Mouse (Mus musculus) myocyte (in vitro differentiated cells): ENCODE measurements around the gene Myb. TPM values are rescaled to one million over a fixed set of nuclear protein-coding genes. Genes with fewer than 3 reads are reported as not detected.
"Not testable (repeated sequence)": the region's sequence is repeated elsewhere in the genome, so short reads cannot be mapped to it uniquely, and the experiment has no call there.

Experiments used
- H3K27me3 ChIP-seq: one replicate; pipeline ENCODE4 v1.6.1; 2011; ENCODE audit not compliant: control insufficient read depth, insufficient read depth, insufficient read length
- H3K36me3 ChIP-seq: one replicate; pipeline ENCODE4 v1.6.1; 2011; ENCODE audit not compliant: control insufficient read depth, insufficient read depth
- H3K4me2 ChIP-seq: one replicate; pipeline ENCODE4 v1.6.1; 2011; ENCODE audit warnings: low read depth, control low read depth
- H3K4me3 ChIP-seq: one replicate; pipeline ENCODE4 v1.5.1; 2011; ENCODE audit warnings: mild to moderate bottlenecking, control low read depth, moderate library complexity
- H3K79me2 ChIP-seq: one replicate; pipeline ENCODE4 v1.6.1; 2011; ENCODE audit not compliant: control insufficient read depth, insufficient read depth
- H3ac ChIP-seq: one replicate; pipeline ENCODE4 v1.6.1; 2011; ENCODE audit not compliant: control insufficient read depth, insufficient read length
- CEBPB ChIP-seq: IDR thresholded peaks from 2 replicates; pipeline ENCODE4 v1.6.1; 2011; ENCODE audit warnings: mild to moderate bottlenecking, moderate library complexity; ENCODE audit not compliant: poor library complexity, insufficient read depth, severe bottlenecking
- E2F4 ChIP-seq: IDR thresholded peaks from one replicate; pipeline ENCODE4 v1.6.1; 2011; ENCODE audit warnings: mild to moderate bottlenecking, control low read depth, moderate library complexity; ENCODE audit not compliant: insufficient read depth
- MAX ChIP-seq: IDR thresholded peaks from one replicate; pipeline ENCODE4 v1.6.1; 2011; ENCODE audit warnings: low read depth, mild to moderate bottlenecking, control low read depth
- MYOD1 ChIP-seq, 3 experiments: IDR thresholded peaks; one replicate each; pipeline ENCODE4 v1.6.1; 2011; ENCODE audit warnings: control low read depth in 2 of 3, low read depth in 2 of 3, mild to moderate bottlenecking in 2 of 3, moderate library complexity in 1 of 3; ENCODE audit not compliant: insufficient read length in 2 of 3, control insufficient read depth in 1 of 3
- MYOG ChIP-seq, 3 experiments: IDR thresholded peaks; one replicate each; pipeline ENCODE4 v1.6.1; 2011; ENCODE audit warnings: control low read depth in 2 of 3, low read depth in 2 of 3, mild to moderate bottlenecking in 2 of 3; ENCODE audit not compliant: insufficient read length in 2 of 3, control insufficient read depth in 1 of 3, insufficient read depth in 1 of 3
- POLR2A ChIP-seq: IDR thresholded peaks from one replicate; pipeline ENCODE4 v1.6.1; 2011; ENCODE audit warnings: low read depth, mild to moderate bottlenecking, control low read depth, moderate library complexity; ENCODE audit not compliant: insufficient read length
- POLR2AphosphoS2 ChIP-seq: IDR thresholded peaks from one replicate; pipeline ENCODE4 v1.6.1; 2011; ENCODE audit warnings: low read depth, control low read depth; ENCODE audit not compliant: insufficient read length
- REST ChIP-seq: IDR thresholded peaks from one replicate; pipeline ENCODE4 v1.6.1; 2011; ENCODE audit warnings: mild to moderate bottlenecking, control low read depth, moderate library complexity; ENCODE audit not compliant: insufficient read depth, insufficient read length
- SRF ChIP-seq: IDR thresholded peaks from one replicate; pipeline ENCODE4 v1.6.1; 2011; ENCODE audit warnings: low read depth; ENCODE audit not compliant: control insufficient read depth, insufficient read length
- TCF12 ChIP-seq: IDR thresholded peaks from one replicate; pipeline ENCODE4 v1.6.1; 2011; ENCODE audit warnings: mild to moderate bottlenecking, control low read depth; ENCODE audit not compliant: poor library complexity, insufficient read depth, severe bottlenecking
- TCF3 ChIP-seq: IDR thresholded peaks from one replicate; pipeline ENCODE4 v1.6.1; 2011; ENCODE audit warnings: low read depth, control low read depth; ENCODE audit not compliant: insufficient read length
- USF1 ChIP-seq: IDR thresholded peaks from one replicate; pipeline ENCODE4 v1.6.1; 2011; ENCODE audit warnings: low read depth, mild to moderate bottlenecking, control low read depth, moderate library complexity
- polyA plus RNA-seq: library from polyadenylated mRNA; unstranded; fragments of >200 nt; fragmentation: generic; extraction: Trizol; gene quantifications from one replicate; pipeline ENCODE4 v1.2.1, GENCODE M21; 2012; ENCODE audit warnings: missing spikeins

Myb gene
- polyA plus RNA-seq, 1 experiment, result 0.02 TPM

DNA sequence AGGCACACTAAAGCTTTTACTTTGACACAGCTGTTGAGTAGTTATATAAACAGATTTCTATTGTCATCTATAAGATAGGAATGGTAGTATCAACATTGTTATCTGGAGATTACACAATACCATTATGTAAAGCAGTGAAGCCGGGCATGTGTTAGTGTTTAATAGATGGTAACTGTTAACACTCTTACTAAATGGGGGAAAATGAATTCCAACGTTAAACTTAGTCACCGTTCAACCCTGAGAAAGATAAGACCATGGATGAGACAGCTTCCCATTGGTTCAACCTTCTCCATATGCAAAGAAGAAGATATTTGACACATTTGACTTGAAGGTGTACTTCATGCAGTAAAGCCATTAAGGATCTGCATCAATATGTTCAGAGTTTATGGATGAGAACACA, 5.9 kb downstream of the Myb start:
- TF ChIP-seq USF1, result no peak
- TF ChIP-seq TCF12, result no peak
- no peak for TF ChIP-seq TCF3
- no peak for TF ChIP-seq REST
- no peak for TF ChIP-seq MYOD1 (IDR thresholded peaks at IDR 0.05; ENCODE audit: control insufficient read depth in 1 of 3, insufficient read length in 2 of 3, low read depth in 2 of 3)
- no peak for TF ChIP-seq E2F4
- no peak for TF ChIP-seq MYOG (IDR thresholded peaks at IDR 0.05; ENCODE audit: control insufficient read depth in 1 of 3, insufficient read depth in 1 of 3, insufficient read length in 2 of 3, low read depth in 2 of 3)
- TF ChIP-seq POLR2AphosphoS2, result no peak
- TF ChIP-seq CEBPB, result no peak
- no peak for TF ChIP-seq POLR2A
- Histone ChIP-seq H3K36me3 (no peaks in the 10 kb centered on the region), H3K79me2 (no peaks in the 10 kb centered on the region), H3K4me3 (no peak overlapping the region), H3ac (no peak overlapping the region), H3K27me3 (peaks cover 20% of the 10 kb centered on the region), H3K4me2 (no peak overlapping the region)

DNA sequence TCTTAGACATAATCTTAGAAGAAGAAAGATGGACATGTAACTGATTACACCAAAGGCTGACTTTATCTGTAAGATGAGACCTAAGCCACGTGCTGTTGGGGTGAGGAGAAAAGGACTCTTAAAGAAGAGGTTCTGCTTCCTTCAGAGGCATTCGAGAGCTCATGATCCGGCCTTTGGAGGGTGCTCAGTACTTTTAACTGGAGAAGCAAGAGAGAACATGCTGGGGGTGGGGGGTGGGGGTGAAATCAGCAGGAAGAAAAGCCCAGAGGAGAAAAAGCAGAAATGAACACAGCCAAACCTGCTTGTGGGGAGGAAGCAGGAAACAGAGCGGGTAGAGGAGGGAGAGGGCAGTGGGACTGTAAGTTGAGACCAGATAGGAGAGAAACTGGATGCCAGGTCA, 7.4 kb downstream of the Myb start:
- Histone ChIP-seq H3K36me3 (no peaks in the 10 kb centered on the region), H3K4me3 (no peak overlapping the region), H3ac (no peak overlapping the region), H3K27me3 (peaks cover 5% of the 10 kb centered on the region), H3K4me2 (no peak overlapping the region), H3K79me2 (no peaks in the 10 kb centered on the region)
- TF ChIP-seq REST, result no peak
- TF ChIP-seq CEBPB, result no peak
- no peak for TF ChIP-seq MYOD1 (IDR thresholded peaks at IDR 0.05; ENCODE audit: control insufficient read depth in 1 of 3, insufficient read length in 2 of 3, low read depth in 2 of 3)
- TF ChIP-seq SRF, result no peak
- no peak for TF ChIP-seq TCF3
- no peak for TF ChIP-seq E2F4
- TF ChIP-seq TCF12, result no peak

DNA sequence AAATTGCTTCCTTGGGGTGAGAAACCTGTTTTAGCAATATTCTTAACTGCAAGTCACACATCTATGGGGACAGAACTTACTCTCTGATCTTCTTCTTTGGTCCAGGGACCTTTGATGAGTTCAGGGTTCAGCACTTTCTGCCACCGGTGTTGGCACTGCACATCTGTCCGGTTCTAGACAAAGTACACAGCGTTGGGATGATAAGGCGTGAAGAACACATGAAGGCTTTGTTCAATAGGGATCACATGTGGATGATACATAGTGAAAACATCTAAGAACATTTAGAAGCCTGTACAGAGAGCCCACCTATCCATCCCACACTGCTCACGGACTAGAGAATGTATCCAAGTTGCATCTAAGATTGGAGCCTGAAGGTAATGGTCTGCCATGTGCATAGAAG, 8.0 kb downstream of the Myb start:
- Histone ChIP-seq H3K4me2 (no peak overlapping the region), H3K36me3 (no peaks in the 10 kb centered on the region), H3K27me3 (no peaks in the 10 kb centered on the region), H3ac (no peak overlapping the region), H3K4me3 (no peak overlapping the region), H3K79me2 (no peaks in the 10 kb centered on the region)
- TF ChIP-seq TCF3, result no peak
- TF ChIP-seq REST, result no peak
- no peak for TF ChIP-seq POLR2AphosphoS2
- TF ChIP-seq MAX, result no peak
- no peak for TF ChIP-seq MYOG (IDR thresholded peaks at IDR 0.05; ENCODE audit: control insufficient read depth in 1 of 3, insufficient read depth in 1 of 3, insufficient read length in 2 of 3, low read depth in 2 of 3)
- no peak for TF ChIP-seq SRF
- TF ChIP-seq POLR2A, result no peak
- no peak for TF ChIP-seq TCF12
- no peak for TF ChIP-seq USF1
- TF ChIP-seq E2F4, result no peak
- no peak for TF ChIP-seq CEBPB
- no peak for TF ChIP-seq MYOD1 (IDR thresholded peaks at IDR 0.05; ENCODE audit: control insufficient read depth in 1 of 3, insufficient read length in 2 of 3, low read depth in 2 of 3)

DNA sequence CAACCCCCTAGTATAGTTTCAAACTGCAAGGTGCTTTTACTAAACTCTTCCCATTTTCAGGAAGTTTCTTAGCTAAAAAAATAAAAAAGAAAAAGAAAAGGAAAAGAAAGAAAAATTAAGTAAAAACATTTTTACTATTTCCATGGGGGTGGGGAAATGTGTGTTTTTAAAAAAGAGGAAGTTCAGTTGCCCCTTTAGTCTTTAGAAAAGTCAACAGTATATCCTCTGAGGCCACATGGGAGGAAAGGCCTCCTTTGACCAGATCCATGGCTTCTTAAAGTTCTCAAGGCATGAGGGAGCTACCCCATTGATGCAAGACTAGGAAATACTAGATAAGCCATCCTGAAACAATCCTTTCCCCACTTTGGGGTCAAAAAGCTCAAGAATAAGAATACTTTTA, 9.5 kb downstream of the Myb start:
- no peak overlapping the region for H3K4me3 ChIP-seq
- TF ChIP-seq MYOG (IDR thresholded peaks at IDR 0.05; ENCODE audit: control insufficient read depth in 1 of 3, insufficient read depth in 1 of 3, insufficient read length in 2 of 3, low read depth in 2 of 3) (no peak), SRF (no peak), POLR2A (no peak), CEBPB (no peak), TCF3 (no peak), TCF12 (no peak), POLR2AphosphoS2 (no peak), MYOD1 (IDR thresholded peaks at IDR 0.05; ENCODE audit: control insufficient read depth in 1 of 3, insufficient read length in 2 of 3, low read depth in 2 of 3) (no peak), E2F4 (no peak), USF1 (no peak), MAX (no peak), REST (no peak)
- H3K36me3 ChIP-seq, result no peaks in the 10 kb centered on the region
- H3ac ChIP-seq, result no peak overlapping the region
- H3K27me3 ChIP-seq, result no peaks in the 10 kb centered on the region
- no peak overlapping the region for H3K4me2 ChIP-seq
- H3K79me2 ChIP-seq, result no peaks in the 10 kb centered on the region

GRCm38 (mm10) chr10:21149945-21150344, 10.8 kb downstream of the Myb start:
- not testable (repeated sequence) for H3ac ChIP-seq, H3K36me3 ChIP-seq, H3K4me3 ChIP-seq, H3K79me2 ChIP-seq, H3K4me2 ChIP-seq, H3K27me3 ChIP-seq

DNA sequence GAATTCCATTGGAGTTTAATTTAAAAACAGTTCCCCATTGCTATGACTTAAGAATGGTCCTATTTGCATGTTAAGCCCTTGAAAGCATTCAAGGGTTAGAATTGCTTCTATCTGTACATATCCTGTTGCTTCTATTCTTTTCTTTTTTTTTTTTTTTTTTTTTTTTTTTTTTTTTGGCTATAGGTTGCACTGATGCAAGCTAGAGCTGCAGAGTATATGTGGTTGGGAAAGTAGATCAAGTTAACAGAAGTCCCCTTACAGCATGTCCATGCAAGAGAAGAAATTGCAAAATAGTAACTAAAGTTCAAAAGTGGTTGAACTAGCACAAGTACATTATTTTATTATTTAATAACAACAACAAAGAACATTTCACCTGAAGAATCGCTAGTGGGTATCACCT, 14.1 kb downstream of the Myb start:
- H3ac ChIP-seq, result no peak overlapping the region
- no peak overlapping the region for H3K4me3 ChIP-seq
- no peak overlapping the region for H3K4me2 ChIP-seq
- no peaks in the 10 kb centered on the region for H3K36me3 ChIP-seq
- H3K27me3 ChIP-seq, result no peaks in the 10 kb centered on the region
- H3K79me2 ChIP-seq, result no peaks in the 10 kb centered on the region
- TF ChIP-seq CEBPB, result no peak
- no peak for TF ChIP-seq POLR2AphosphoS2
- no peak for TF ChIP-seq TCF12
- TF ChIP-seq POLR2A, result no peak
- TF ChIP-seq TCF3, result no peak
- TF ChIP-seq MAX, result no peak
- TF ChIP-seq MYOD1 (IDR thresholded peaks at IDR 0.05; ENCODE audit: control insufficient read depth in 1 of 3, insufficient read length in 2 of 3, low read depth in 2 of 3), result no peak
- TF ChIP-seq E2F4, result no peak
- no peak for TF ChIP-seq MYOG (IDR thresholded peaks at IDR 0.05; ENCODE audit: control insufficient read depth in 1 of 3, insufficient read depth in 1 of 3, insufficient read length in 2 of 3, low read depth in 2 of 3)
- no peak for TF ChIP-seq USF1
- TF ChIP-seq REST, result no peak
- no peak for TF ChIP-seq SRF
